Mouse (Mus musculus) brain, embryonic 14.5 days (tissue): ENCODE measurements at regions not wholly inside any gene's neighbourhood (a gene's known extent, or its start where the extent isn't known, plus 50 kb on each side); places are given as distances from the start of the nearest gene placed in this dataset.
A peak's percentile ranks its signal among the peaks of the same experiment; 100 is the strongest.

ENCODE experiments used
- CTCF ChIP-seq: fragments of 200-500 bp; IDR thresholded peaks from 2 replicates; pipeline ENCODE4 v1.5.1; 2012; ENCODE audit warnings: inconsistent platforms, mild to moderate bottlenecking, moderate library complexity, borderline replicate concordance; ENCODE audit not compliant: insufficient read depth, insufficient read length; ENCODE audit errors: extremely low read depth
- POLR2A ChIP-seq: fragments of 200-500 bp; IDR thresholded peaks from 2 replicates; pipeline ENCODE4 v1.6.1; 2012; ENCODE audit warnings: mild to moderate bottlenecking, inconsistent platforms, borderline replicate concordance; ENCODE audit not compliant: poor library complexity, insufficient read depth, insufficient read length, severe bottlenecking; ENCODE audit errors: extremely low read depth

GRCm38 (mm10) chr4:131252602-131253442, 308.6 kb downstream of the Matn1 start:
- TF ChIP-seq CTCF (peak; percentile 95), POLR2A (no peak)
